Mouse (Mus musculus) B cell, adult 2 months (primary cell): ENCODE measurements at regions not wholly inside any gene's neighbourhood (a gene's known extent, or its start where the extent isn't known, plus 50 kb on each side); places are given as distances from the start of the nearest gene placed in this dataset.

Source experiments
- DNase-seq, 2 experiments: peaks; one replicate each; pipeline ENCODE4 v3.0.0; 2022

GRCm38 (mm10) chr3:149216759-149217400, 226.5 kb upstream of the Adgrl2 start:
- no peak for DNase-seq

GRCm38 (mm10) chr3:149215691-149216090, 225.3 kb upstream of the Adgrl2 start:
- DNase-seq, result no peak

GRCm38 (mm10) chr3:149211909-149212308, 221.6 kb upstream of the Adgrl2 start:
- no peak for DNase-seq

DNA sequence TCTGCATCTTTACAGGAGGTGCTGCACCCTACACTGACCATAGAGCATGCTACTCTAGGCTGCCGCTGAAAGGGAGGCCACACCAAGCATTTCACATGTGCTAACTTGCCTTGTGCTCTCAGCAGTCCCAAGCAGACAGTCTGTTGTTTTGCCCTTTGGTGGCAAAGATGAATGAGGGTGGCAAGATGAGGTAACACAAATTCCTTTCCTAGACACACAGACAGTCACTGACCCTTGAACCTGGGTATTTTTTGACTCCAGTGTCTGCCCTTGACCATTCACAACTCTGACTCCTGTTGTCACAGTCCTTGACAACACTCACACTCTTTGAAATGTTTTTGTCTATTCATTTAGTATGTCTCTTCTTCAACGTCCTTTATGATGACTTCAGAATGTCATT, 218.9 kb upstream of the Adgrl2 start:
- no peak for DNase-seq

- no peak for DNase-seq
These were observed 213.1 kb upstream of the Adgrl2 start for GRCm38 (mm10) chr3:149203451-149203850.

- no peak for DNase-seq
These were observed 206.3 kb upstream of the Adgrl2 start for GRCm38 (mm10) chr3:149196477-149197185.

DNA sequence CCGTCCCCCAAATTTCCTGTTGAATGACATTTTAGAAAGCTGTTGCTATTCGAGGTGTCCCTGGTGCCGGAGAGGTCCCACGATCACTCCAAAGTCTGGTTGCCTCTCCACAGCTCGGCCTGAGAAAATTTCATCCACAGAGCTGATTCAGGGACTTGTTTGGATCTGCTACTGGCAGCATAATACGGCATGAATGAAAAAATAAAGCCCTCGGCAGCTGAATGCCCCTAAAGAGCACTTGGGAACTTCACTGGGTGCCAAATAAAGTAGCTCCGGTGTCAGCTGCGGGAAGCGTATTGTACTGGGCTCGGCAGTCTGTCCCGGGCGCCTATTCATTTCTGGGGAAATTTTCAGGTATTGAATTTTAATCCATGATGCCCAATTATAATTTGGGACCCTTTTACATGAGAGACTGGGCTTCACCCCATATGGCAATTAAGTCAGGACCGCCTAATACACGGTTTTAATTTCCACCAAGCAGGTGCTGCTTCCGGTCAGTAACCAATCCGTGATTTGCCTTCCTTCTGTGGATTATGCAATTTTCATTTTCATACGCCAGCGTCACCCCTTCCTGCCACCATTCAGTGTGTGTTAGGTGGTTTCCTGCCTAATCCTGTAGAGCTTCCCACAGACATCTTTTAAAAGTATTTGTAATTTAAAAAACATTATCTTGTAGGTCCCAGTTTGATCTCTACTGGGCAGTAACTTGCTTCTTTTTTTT, 200.7 kb upstream of the Adgrl2 start:
- DNase-seq, result no peak

- no peak for DNase-seq
These were observed 193.8 kb upstream of the Adgrl2 start for GRCm38 (mm10) chr3:149184136-149184551.

GRCm38 (mm10) chr3:149182095-149182494, 191.7 kb upstream of the Adgrl2 start:
- DNase-seq, result no peak

GRCm38 (mm10) chr3:149180129-149180528, 189.8 kb upstream of the Adgrl2 start:
- DNase-seq, result no peak

DNA sequence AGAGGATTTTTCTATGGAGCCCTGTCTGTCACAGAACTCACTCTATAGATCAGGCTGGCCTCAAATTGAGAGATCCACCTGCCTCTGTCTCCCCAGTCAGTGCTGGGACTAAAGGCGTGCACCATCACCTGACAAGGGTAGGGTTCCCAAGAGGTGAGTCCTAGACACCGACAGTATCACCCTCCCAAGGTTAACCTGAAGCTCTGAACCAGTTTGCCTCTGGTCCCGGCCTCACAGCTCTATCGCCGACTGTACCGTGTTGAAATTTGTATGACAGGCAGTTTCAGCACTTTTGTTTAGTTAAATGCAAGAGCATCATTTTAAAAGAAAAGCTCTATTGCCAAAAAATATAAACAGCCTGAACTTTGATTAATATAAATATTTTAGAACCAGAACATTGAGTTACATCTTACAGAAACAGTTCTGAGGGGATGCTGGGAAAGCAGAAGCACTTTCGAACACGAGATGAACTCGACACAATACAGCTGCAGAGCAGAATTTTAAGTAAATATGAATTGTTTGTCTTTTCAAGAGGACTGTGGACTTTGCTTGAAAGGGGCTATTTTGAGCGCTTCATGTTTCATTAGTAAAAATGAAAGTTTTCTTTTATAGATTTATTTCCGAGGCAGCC, 189.2 kb upstream of the Adgrl2 start:
- no peak for DNase-seq

- no peak for DNase-seq
These were observed 188.5 kb upstream of the Adgrl2 start for GRCm38 (mm10) chr3:149178891-149179290.

- DNase-seq, result no peak
These were observed 184.5 kb upstream of the Adgrl2 start for GRCm38 (mm10) chr3:149174689-149175390.

GRCm38 (mm10) chr3:149173537-149173936, 183.2 kb upstream of the Adgrl2 start:
- DNase-seq, result no peak

GRCm38 (mm10) chr3:149171766-149172165, 181.4 kb upstream of the Adgrl2 start:
- DNase-seq, result no peak

GRCm38 (mm10) chr3:149170191-149170590, 179.8 kb upstream of the Adgrl2 start:
- no peak for DNase-seq

- no peak for DNase-seq
These were observed 179.1 kb upstream of the Adgrl2 start for GRCm38 (mm10) chr3:149169442-149169841.

DNA sequence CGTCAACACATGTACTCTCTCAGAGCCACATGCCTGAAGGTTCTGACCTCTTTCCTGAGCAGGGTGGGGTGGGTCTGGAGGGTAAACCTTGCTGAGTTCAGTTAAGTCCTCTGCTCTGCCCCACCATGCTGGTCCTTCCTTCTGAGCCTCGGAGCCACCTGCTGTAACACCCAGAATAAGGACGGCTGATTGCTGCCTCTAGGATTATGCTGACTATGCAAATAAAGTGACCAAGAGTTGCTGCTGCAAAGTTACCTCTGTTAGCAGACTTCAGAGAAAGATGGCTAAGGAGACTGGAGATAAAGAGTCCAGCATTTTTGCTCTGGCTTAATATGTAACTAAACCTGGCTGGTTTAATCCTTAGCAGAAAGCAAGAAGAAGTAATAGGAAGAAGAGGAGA, 177.6 kb upstream of the Adgrl2 start:
- DNase-seq, result no peak

DNA sequence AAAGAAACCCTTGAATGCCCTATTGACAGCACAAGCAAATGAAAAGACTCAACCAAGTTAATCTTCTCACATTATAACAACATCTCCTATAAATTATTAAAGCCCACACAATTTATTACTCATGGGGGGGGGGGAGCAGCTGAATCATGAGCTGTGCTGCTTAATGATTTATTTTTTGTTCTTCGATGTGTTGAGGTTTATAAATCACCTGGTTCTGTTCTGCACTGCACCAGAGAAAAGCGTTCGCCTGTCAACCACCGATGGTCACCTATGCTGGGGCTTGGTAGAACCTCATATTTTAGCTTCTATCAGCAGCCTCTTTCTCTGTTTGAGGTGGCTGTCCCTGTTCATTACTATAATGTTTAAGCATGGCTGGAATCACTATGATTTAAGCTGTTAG, 174.4 kb upstream of the Adgrl2 start:
- no peak for DNase-seq

DNA sequence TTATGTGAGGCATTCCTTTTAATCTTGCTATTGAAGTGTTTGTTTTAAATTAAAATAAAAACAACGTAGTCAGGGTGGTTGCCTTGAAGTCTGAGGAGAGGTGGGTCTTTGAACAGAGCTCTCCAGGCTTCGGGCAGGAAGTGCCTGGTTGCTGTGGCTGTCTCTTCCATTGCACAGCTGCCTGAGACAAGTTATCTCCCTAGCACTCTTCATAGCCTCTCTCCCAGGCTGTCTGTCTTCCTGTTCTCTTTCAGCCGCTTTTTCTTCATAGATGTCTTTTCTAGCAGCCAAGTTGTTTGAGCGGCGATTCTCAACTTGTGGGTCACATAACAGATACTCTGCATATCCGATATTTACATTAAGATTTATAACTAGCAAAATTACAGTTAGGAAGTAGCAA, 173.2 kb upstream of the Adgrl2 start:
- DNase-seq, result no peak

DNA sequence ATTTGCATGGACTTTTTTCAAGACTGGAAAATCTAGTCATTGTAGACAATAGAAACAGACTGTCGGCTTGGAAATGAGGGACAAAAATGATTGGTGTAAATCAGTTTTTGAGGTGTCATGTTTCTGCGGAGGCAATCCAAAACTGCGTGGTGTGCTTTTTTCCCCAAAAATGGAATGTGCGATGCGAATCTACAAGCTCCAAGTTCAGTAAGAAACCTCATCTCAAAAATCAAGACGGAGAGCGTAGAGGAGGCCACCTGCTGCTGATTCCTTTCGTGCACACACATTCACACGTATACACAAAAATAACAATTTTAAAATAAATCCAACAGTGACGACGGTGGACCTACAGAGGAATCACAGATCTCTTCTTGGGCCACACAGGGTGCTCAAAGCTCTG, 170.5 kb upstream of the Adgrl2 start:
- no peak for DNase-seq

- DNase-seq, result no peak
These were observed 167.0 kb upstream of the Adgrl2 start for GRCm38 (mm10) chr3:149157381-149157780.

- DNase-seq, result no peak
These were observed 162.0 kb upstream of the Adgrl2 start for GRCm38 (mm10) chr3:149152312-149152711.
